Mouse (Mus musculus): ENCODE measurements around the gene Prkar1b.

The Prkar1b gene

DNA sequence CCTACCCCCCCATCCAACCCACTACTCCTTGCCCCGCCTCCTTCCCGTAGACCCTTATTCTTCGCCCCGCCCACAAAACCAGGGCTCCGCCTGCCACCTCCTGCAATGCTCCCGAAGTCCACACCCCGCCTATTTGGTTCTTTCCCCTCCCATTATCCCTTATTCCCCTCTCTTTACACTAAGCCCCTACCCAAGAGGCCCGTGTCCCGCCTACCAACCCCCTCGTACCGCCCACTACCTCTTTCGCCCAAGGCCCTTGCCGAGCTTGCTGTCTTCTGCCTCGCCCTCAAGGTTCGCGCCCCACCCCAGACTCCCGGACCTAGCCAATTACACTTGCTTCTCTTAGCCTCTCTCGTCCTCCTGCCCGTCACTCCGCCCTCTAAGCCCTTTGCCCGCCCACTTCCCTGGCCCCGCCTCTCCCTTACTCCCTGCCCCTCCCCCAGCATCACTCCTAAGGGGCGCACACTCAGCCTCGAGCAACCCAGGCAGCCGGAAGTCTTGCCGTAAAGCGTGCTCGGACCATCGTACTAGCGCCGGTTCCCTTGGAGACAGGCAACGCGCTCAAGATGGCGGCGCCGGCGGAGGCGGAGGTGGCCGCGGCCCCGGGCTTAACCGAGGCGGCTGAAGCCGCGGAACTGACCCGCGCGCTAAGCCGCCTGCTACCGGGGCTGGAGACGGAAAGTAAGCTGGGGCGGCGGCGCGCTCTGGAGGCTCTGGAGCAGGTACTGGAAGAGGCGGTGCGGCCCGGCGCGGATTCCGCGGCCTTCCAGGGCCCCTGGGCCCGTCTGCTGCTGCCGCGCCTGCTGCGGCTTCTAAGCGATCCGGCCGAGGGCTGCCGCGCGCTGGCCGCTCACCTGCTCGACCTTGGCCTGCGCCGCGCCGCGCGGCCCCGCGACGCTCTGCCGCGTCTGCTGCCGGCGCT, at the start of gene Prkar1b, which contains the start of gene Dnaaf5:
Gene Prkar1b, minus strand, starts transcription at position 321 of the 922 bp plus-strand sequence.
Gene Dnaaf5, plus strand, starts transcription at position 543 of the 922 bp plus-strand sequence.
- DNase-seq (ENCODE audit: low read depth, low spot score) = peak; percentile 98

DNA sequence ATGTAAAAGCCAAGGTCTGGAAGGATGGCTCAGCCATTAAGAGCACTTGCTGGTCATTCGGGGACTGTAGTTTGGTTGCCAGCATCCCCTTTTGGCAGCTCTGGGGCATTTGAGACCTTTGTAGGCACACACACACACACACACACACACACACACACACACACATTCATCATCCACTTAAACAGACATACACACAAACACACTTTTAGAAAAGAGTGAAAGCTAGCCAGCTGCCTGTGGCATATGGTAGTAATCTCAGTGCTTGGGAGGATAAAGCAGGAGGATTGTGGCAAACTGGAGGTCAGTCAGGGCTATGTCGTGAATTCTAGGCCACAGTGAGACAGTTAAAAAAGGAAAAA, 49.8 kb upstream of the Prkar1b start:
- DNase-seq (ENCODE audit: low read depth, low spot score) = peak; percentile 41

DNA sequence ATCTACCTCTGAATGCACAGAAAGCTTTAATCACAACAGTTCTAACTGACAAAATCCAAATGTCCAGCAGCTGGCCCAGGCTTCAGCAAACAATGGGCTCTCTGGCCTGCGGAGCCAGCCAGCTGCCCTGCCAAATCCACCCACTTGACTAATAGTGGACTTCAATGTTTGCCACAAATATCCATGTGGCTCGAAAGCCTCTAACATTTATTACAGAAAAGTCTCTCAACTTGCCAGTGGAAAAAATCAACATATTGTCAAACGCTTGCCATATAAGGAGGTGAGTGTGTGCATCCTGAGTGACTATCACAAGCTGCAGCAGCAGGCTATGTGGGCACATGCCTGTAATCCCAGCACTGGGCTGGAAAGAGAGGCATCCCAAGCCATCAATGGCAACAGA, 49.0 kb upstream of the Prkar1b start:
- DNase-seq (ENCODE audit: low read depth, low spot score) = no peak

DNA sequence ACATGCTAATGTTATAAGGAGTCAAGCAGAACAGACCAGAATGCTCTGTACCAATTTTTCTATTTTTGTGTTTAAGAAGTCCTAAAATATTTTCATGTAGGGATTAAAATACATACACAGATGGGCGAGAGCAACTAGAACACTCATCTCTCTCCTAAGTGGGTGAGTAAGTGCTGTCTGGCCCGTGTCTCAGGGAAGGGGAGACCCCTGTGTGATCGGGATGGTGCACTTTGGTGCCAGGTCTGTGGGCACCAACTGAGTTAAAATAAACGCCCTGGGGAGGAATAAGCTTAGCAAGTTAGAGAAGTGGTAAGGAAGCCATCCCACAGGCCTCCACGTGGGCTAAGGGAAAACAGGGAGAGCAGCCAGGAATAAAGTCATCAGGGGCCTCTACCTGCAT, 41.2 kb upstream of the Prkar1b start:
- no peak for DNase-seq (ENCODE audit: low read depth, low spot score)

DNA sequence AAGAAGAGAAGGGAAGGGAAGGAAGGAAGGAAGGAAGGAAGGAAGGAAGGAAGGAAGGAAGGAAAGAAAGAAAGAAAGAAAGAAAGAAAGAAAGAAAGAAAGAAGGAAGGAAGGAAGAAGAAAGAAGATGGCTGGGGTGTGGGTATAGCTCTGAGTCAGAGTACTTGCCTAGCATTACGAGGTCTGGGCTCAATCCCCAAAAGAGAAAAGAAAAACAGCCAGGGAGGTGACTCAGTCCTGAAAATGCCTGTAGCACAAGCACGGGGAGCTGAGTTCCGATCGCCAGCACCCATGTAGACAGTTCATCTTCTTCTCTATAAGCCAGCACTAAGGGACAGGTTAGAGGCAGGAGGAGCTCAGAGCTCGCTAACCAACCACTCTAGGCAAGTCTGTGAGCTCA, 39.9 kb upstream of the Prkar1b start:
- DNase-seq (ENCODE audit: low read depth, low spot score) = no peak

DNA sequence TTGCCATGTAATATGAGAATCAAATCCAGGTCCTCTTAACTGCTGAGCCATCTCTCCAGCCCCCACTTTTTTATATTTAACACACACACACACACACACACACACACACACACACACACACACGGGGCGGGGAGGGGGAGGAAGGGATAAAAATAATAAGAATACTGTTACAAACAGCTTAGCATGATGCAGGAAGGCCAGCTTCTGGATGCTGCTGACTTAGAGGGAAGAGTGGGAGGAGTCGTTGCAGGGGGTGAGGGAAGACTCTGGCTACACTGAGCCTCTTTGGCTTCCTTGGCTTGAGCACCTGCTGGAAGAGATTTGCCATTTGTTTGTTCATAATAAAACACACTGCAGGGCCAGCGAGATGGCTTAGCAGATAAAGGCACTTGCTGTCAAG, 35.1 kb upstream of the Prkar1b start:
- no peak for DNase-seq (ENCODE audit: low read depth, low spot score)

DNA sequence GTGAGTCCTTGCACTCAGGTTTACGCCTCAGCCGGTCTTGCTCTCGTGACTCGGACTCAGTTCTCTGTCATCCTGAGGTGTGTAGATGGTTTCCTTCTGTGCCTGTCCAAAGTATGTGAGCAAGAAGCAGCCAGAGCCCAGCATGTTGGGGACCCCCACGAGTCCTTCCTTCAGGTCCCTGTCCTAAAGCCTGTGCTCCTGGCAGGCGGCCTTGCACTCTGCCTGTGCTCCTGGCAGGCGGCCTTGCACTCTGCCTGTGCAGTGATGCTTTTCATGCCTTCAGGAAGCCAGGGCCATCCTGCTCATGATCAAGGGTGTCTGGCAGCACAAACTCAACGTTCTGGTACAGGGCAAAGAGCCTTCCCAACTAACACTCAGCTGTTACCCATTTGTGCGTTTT, 33.8 kb upstream of the Prkar1b start:
- DNase-seq (ENCODE audit: low read depth, low spot score) = no peak

DNA sequence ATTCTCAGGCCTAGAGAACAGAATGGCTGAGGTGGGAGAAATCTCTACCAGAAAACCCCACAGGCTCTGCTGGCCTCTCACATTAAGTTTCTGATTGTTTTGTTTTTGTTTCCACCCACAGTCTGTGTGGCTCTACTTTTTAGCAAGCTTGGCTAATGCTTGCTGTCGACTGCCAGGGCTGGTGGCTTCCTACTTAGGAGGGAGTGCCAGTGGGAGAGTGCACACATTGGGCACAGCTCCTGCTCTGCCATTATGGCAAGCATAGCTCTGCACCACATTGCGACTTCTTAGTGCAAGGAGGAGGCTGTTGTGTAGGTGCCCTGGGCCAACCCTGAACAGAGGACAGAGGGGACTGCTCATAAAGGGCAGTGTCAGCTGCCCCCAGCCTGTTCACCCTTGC, 33.3 kb upstream of the Prkar1b start:
- no peak for DNase-seq (ENCODE audit: low read depth, low spot score)

DNA sequence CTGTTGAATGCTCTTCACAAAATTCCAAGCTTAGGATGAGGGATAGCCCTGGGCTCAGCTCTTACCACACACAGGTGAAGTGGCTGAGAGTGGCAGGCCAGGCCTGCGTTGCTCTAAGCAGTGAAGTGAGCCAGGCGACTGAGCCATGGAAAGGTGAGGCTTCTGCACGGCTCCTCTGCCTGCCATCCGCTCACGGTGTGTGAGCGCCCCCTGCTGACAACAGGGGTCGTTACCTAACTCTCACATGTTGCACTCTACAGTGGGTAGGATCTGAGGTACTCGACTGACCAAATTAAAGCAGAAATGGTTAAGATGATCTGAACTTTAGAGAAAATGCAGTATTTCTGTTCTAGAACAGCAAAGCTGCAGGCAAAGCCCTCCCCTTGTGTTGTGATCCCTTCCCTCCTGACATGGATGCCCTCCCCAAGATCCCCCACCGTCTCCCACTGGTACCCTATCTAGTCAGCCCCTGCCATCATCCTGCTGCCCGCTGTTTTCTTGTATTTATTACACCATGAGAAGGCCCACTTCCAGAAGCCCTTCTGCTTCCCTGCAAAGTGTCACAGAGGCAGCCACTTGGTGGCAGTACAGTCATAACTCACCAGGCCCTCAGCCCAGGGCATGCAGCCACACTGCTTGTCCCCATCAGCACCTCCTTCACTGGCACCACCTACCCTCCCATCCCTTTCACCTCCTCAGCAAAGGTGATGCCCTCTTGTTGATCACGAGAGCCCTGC, 29.3 kb upstream of the Prkar1b start:
- DNase-seq (ENCODE audit: low read depth, low spot score) = peak; percentile 74

DNA sequence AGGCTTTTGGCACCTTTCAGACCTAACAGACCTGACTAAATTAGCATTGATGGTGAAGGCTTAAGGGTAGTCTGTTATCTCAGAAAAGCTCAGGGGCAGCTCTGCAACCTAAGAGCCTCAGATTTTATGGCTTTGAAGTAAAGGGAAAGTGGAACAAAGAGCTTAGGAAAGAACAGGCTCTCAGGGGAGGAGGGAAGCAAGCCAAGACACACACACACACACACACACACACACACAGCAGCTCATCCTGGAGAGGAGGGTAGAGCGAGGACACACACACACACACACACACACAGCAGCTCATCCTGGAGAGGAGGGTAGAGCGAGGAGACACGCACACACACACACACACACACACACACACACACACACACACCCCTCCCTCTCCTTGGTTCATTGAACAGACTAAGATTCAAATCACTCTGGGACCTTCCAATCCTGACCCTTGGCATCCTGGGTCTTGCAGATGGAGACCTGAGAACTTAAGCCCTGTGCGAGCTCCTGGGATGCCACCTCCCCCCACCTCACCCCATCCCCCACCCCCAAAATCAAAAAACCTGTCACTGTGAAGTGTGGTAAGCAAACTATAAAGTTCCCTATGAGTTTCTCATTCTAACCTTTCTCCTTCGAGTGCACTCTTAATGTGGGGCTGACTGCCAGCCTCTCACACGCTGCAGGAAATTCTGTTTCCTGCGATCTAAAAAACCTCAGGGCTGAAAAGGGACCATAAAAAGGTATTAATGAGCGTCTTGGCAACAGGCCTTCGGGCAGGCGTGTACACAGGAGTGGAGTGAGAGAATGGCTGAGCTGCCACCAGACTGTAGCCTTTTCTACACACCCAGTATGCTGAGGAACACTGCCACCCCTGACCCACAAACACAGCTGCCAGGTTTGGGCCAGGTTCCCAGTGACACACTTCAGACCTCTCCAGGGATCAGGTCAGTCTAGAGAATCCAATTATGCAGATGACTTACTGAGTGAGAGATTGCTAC, 25.1 kb upstream of the Prkar1b start:
- DNase-seq (ENCODE audit: low read depth, low spot score) = peak; percentile 39

DNA sequence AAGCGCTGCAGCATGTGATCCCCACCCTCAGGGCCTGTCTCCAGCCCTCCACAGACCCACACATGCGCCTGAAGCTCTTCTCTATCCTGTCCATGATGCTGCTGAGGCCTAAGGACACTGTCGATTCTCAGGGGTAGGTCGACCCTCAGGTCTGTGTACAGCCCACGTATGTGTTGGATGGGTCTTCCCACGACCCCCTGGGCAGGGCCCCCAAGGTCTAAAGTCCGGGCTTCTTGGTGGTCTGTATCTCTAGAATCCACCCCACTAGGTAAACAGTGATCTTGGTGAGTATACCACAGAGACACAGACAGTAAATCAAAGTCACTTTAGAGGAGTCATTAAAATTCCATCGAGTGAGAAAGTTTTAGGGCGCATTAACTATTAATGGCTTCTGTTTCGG, 24.3 kb upstream of the Prkar1b start:
- no peak for DNase-seq (ENCODE audit: low read depth, low spot score)

DNA sequence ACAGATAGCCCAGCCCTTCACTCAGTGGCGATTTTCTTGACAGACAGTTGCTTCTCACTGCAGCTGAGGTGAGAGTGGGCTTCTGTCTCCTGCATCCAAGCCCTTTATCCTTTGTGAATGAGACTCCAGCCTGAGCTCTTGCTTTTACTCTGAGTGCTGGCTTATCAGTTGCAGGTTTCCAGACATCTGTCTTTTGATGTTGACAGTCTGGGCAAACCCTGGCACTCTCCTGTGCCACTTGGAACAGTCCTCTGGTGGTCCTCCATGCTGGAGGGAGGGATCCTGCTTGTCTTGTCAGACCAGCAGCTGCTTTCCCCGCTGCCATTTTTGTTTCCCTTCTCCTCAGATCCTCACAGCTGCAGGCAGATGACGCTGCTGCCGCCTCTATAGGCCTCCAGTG, 22.1 kb upstream of the Prkar1b start:
- no peak for DNase-seq (ENCODE audit: low read depth, low spot score)

DNA sequence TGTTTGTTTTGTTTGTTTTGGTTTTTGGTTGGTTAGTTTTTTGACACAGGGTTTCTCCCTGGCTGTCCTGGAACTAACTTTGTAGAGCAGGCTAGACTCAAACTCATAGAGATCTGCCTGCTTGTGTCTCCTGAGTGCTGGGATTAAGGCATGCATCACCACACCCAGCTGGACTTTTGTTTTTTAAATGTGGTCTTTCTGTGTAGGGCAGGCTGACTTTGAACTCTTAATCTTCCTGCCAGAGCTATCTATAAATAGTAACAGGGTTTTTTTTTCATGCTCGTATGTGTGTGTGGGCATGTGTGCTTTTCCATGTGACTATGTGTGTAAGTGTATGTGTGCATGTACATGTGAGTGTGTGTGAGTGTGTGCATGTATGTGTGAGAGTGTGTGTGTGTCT, 17.7 kb upstream of the Prkar1b start:
- no peak for DNase-seq (ENCODE audit: low read depth, low spot score)

DNA sequence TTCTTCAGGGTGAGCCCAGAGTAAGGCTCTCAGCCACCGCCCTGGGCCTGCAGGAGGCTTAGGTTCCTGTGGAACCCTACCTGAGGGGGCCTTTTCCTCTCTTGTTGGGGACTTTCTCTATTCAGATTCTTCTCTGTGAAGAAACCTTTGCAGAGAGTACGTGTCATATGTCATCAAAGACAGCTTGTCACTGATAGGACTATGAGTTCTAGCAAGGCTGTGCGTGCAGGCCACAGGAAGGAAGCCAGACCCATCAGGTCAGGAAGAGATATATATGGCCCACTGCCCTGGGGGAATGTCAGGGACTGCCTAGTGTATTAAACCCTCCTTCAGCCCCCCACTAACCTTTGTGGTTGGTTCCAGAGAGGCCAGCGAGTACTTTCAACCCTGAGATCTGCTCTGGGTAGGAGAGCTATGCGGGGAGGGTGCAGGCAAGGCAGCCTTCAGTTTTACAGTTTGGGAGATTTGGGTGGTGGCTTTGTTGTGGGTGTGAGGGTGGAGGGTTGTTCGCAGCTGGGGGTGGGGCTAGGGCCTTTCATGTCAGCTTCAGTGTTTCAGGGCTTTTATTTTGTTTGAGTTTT, 17.1 kb upstream of the Prkar1b start:
- DNase-seq (ENCODE audit: low read depth, low spot score) = no peak

DNA sequence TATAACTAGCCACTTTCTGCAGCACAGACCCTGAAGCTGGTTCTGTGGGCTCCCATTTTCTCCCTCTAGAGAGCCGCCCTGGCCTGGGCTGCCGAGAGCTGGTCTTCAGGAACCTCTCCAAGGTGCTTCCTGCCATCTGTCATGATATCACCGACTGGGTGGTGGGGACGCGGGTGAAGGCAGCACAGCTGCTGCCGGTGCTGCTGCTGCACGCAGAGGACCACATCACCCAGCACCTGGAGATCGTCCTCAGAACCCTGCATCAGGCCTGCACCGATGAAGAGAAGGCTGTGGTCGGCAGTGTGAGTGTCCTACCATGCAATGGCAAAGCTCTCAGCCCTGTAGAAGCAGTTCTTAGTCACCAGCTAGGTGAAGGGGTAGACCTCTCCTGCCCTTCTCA, 11.8 kb upstream of the Prkar1b start:
- no peak for DNase-seq (ENCODE audit: low read depth, low spot score)

DNA sequence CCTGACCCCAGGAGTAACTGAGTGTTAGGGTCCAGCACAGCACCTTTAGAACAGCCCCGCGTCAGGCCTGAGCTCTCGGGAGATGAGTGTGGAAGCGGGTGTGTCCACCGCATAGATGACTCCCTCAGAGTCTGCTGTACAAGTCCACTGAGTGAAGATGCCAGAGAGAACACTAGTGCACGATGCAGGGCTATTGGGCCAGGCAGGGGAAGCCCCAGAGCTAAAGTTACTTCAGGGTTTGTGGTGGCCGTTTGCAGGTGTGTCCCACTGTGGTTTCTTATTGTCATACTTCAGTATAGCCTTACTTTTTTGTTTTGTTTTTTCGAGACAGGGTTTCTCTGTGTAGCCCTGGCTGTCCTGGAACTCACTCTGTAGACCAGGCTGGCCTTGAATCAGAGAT, 11.1 kb upstream of the Prkar1b start:
- no peak for DNase-seq (ENCODE audit: low read depth, low spot score)

DNA sequence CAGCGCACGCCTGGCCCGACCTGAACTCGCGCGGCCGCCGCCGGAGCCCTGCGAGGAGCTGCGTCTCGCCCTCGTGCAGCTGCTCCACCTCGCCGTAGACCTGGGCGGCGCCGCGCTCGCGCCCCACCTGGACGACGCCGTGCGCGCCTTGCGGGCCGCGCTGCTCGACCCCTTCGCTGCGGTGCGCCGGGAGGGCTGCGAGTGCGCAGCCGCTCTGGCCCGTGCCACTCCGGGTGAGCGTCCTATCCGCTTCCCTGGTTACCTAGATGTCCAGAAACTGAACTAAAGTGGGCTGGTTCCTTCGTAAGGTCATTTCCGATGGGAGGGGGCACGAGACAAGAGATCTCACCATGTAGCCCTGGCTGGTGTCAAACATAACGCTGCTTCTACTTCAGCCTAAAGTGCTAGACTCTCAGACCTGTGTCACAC, 816 bp upstream of the Prkar1b start:
- DNase-seq (ENCODE audit: low read depth, low spot score) = no peak

DNA sequence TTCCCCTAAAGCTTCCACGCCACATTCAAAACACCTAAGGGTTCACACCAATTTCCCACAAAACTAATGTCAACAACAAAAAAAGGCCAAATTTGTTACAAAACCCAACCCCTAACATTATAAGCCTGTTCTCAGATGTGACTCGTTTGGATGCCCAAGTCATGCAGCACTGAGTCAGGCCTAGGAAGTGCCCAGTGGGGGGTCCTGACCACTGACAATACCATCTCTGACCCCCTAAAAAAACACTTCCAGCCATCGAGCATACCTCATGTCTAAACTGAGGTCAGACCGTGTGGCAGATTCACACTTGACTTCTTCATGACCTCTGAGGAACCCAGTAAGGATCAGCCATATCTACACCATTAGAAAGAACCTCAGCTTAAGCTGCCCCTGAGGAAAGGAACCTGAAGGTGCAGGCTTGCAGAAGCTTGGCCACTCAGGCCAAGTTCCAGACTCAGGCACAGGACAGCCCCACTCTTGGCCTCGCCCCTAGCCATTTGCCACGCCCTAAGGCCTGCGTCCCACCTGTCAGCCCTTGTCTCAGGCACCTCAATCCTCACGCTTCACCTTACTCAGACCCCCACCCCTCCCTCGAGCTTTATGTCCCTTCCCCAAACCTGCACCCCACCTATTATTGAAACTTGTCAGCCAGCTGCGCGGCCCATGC, 662 bp downstream of the Prkar1b start:
- no peak for DNase-seq (ENCODE audit: low read depth, low spot score)

DNA sequence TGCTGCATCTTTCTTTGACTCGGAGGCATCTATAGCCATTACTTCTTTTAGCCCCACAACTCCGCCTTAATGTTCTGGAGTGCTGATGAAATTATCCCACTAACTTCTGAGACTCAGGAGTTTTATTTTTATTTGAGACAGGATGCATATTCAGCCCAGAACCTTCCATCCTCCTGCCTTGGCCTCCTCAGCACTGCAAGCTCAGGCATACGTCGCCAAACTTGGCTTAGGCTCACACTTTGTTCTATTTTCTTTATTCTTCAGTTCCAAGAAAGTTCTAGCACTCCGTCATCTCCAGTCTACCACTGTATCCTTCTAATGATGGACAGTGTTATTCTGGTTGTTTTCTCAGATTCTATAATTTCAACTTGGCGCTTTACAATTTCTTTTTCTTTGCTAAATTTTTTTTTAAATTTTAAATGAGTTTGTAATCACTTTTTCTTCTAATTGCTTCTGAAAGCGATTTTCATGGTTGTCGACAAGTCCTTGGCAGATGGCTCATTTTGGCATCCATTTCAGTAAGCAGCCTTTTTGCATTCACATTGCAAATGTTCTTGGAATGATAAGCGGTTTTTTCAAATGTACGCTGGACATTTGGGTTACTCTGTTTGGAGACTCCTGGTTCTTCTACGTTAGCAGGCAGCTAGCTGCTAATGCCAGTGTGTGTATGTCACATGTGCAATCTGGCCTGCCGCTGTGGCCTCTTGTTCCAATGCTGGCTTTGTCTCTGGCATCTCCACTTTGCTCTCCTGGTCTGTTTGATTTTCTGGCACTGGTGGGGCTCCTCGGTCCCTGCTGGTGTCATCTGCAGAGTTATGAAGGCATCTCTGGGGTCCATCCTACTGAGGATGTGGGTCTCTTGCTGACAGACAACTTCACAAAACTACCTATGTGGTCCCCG, 2.4 kb downstream of the Prkar1b start:
- no peak for DNase-seq (ENCODE audit: low read depth, low spot score)

Data from retina, postnatal 7 days (tissue).